Mouse (Mus musculus) myocyte (in vitro differentiated cells): ENCODE results near the gene Twf2.

Experiments used
- CEBPB ChIP-seq: IDR thresholded peaks from 2 replicates; pipeline ENCODE4 v1.6.1; 2011; ENCODE audit warnings: mild to moderate bottlenecking, moderate library complexity; ENCODE audit not compliant: poor library complexity, insufficient read depth, severe bottlenecking
- MAX ChIP-seq: IDR thresholded peaks from one replicate; pipeline ENCODE4 v1.6.1; 2011; ENCODE audit warnings: low read depth, mild to moderate bottlenecking, control low read depth
- MYOD1 ChIP-seq, 3 experiments: IDR thresholded peaks; one replicate each; pipeline ENCODE4 v1.6.1; 2011; ENCODE audit warnings: control low read depth in 2 of 3, low read depth in 2 of 3, mild to moderate bottlenecking in 2 of 3, moderate library complexity in 1 of 3; ENCODE audit not compliant: insufficient read length in 2 of 3, control insufficient read depth in 1 of 3
- POLR2A ChIP-seq: IDR thresholded peaks from one replicate; pipeline ENCODE4 v1.6.1; 2011; ENCODE audit warnings: low read depth, mild to moderate bottlenecking, control low read depth, moderate library complexity; ENCODE audit not compliant: insufficient read length
- POLR2AphosphoS2 ChIP-seq: IDR thresholded peaks from one replicate; pipeline ENCODE4 v1.6.1; 2011; ENCODE audit warnings: low read depth, control low read depth; ENCODE audit not compliant: insufficient read length
- SRF ChIP-seq: IDR thresholded peaks from one replicate; pipeline ENCODE4 v1.6.1; 2011; ENCODE audit warnings: low read depth; ENCODE audit not compliant: control insufficient read depth, insufficient read length
- TCF12 ChIP-seq: IDR thresholded peaks from one replicate; pipeline ENCODE4 v1.6.1; 2011; ENCODE audit warnings: mild to moderate bottlenecking, control low read depth; ENCODE audit not compliant: poor library complexity, insufficient read depth, severe bottlenecking
- TCF3 ChIP-seq: IDR thresholded peaks from one replicate; pipeline ENCODE4 v1.6.1; 2011; ENCODE audit warnings: low read depth, control low read depth; ENCODE audit not compliant: insufficient read length
- USF1 ChIP-seq: IDR thresholded peaks from one replicate; pipeline ENCODE4 v1.6.1; 2011; ENCODE audit warnings: low read depth, mild to moderate bottlenecking, control low read depth, moderate library complexity

GRCm38 (mm10) chr9:106261491-106261890 is 58.6 kb downstream of the Twf2 start:
- TF ChIP-seq POLR2A = no peak
- no peak for TF ChIP-seq POLR2AphosphoS2
- TF ChIP-seq TCF12 = no peak
- TF ChIP-seq MAX = no peak
- TF ChIP-seq MYOD1 (IDR thresholded peaks at IDR 0.05; ENCODE audit: control insufficient read depth in 1 of 3, insufficient read length in 2 of 3, low read depth in 2 of 3) = no peak
- TF ChIP-seq SRF = no peak
- no peak for TF ChIP-seq USF1
- TF ChIP-seq TCF3 = no peak
- no peak for TF ChIP-seq CEBPB
